Mouse (Mus musculus) thymus, adult 2 months (tissue): Measurements from ENCODE around the gene Shroom3.
"Not testable (repeated sequence)": the region's sequence is repeated elsewhere in the genome, so short reads cannot be mapped to it uniquely, and the experiment has no call there.

Source experiments
- CTCF ChIP-seq: fragments of 200-500 bp; IDR thresholded peaks from 2 replicates; pipeline ENCODE4 v1.5.1; 2012; ENCODE audit warnings: mild to moderate bottlenecking, control low read depth, low read length, moderate library complexity, borderline replicate concordance; ENCODE audit not compliant: control insufficient read depth, poor library complexity, insufficient read depth; ENCODE audit errors: extremely low read depth
- POLR2A ChIP-seq: fragments of 200-500 bp; IDR thresholded peaks from 2 replicates; pipeline ENCODE4 v1.6.1; 2012; ENCODE audit warnings: mild to moderate bottlenecking, low read length, control low read depth, moderate library complexity; ENCODE audit not compliant: control insufficient read depth, poor library complexity, insufficient read depth; ENCODE audit errors: extremely low read depth

DNA sequence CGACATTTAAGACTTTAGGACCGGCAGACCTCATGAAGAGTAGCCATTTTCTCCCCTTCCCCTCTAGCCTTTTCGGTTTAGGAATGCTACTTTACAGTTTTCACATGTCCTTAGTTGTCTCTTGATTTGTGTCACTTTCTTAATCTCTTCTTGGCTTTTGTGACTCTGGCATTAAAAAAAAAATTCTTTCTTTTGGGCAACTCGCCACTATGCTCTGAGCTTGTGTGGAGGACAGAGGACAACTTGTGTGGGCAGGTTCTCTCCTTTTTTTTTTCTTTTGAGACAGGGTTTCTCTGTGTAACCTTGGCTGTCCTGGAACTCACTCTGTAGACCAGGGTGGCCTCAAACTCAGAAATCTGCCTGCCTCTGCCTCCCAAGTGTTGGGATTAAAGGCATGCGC, 239.7 kb downstream of the Shroom3 start:
- TF ChIP-seq POLR2A, CTCF: not testable (repeated sequence)
